Mouse (Mus musculus) bone marrow macrophage, adult 2 months (primary cell): ENCODE results near the gene Bag5.

ENCODE experiments used
- CTCF ChIP-seq: IDR thresholded peaks from 2 replicates; pipeline ENCODE4 v1.5.1; 2012; ENCODE audit warnings: low read depth, mild to moderate bottlenecking, low read length, moderate library complexity
- POLR2A ChIP-seq: IDR thresholded peaks from 2 replicates; pipeline ENCODE4 v1.6.1; 2012; ENCODE audit warnings: mild to moderate bottlenecking, low read depth, low read length, borderline replicate concordance

DNA sequence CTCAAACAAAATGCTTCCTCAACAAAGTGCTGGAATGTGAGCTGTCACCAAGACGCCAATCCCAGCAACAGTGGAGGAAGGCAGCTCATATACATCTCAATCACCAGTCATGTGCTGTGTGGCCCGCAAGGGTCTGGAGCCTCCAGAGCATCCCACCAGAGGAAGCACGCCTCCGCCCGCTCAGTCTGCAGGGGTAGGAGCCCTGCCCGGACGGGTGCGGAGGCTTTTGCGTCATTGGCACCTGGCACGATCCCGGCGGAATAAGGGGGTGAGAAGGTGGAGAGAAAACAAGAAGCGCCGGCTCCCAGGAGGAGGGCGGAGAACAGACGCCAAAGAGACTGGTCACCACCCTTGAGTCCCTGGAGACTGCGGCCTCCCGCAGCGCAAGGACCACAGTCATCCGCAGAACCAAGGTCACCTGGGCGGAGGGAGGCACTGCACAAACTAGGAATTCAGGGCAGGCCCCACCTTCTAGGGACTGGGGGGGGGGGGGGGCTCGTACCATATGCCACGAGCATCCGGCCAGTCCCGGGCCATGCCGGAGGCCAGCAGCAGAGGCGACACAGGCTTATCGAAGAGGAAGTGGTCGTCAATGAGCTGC lies 42.6 kb downstream of the Bag5 start:
- TF ChIP-seq POLR2A (no peak), CTCF (no peak)
